Mouse (Mus musculus): ENCODE results near the gene Prpf8.

The Prpf8 gene

GRCm38 (mm10) chr11:75508162-75508561 lies 21.5 kb downstream of the Prpf8 start:
- no peak for DNase-seq

- peak; percentile 21 to 56 for DNase-seq
Observed at GRCm38 (mm10) chr11:75508904-75509303, 22.3 kb downstream of the Prpf8 start.

DNA sequence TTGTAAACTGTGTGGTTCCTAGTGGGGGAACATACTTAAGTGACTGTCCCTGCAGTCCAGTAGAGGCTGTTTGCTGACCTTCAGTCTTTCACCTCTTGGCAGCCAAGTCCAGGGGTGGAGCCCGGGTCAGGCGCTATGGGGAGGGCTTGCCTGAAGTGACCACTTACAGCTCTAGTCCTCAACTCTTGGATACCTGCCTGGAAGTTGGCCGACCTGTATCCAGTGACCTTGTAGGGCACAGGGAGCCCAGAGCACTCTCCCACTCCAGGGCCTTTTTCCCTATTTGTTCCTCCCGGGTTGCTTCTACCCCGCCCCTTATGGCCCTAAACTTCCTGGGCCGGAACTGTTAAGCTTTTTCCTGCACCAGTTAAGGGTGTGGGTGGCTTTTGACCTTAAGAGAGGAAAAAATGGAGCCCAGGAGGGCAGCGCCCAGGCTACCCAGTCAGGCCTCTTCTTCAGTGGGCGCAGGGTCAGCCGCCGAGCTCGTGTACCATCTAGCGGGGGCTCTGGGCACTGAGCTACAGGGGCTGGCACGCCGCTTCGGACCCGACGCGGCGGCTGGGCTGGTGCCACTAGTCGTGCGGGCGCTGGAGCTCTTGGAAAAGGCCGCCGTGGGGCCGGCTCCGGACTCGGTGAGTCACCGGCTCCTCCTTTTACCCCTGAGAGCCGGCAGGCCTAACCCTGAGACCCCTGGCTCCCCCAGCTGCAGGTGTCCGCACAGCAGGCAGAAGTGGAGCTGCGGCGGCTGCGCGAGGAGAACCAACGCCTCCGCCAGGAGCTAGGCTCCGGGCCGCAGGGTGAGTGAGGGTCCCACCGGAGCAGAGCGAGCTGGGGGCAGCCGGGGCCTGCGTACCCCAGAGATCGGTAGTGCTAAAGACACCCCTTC lies 23.4 kb downstream of the Prpf8 start, which contains the start of gene Rilp:
Gene Rilp, plus strand, starts transcription at position 354 of the 886 bp plus-strand sequence.
- peak; percentile 93 to 98 for DNase-seq

DNA sequence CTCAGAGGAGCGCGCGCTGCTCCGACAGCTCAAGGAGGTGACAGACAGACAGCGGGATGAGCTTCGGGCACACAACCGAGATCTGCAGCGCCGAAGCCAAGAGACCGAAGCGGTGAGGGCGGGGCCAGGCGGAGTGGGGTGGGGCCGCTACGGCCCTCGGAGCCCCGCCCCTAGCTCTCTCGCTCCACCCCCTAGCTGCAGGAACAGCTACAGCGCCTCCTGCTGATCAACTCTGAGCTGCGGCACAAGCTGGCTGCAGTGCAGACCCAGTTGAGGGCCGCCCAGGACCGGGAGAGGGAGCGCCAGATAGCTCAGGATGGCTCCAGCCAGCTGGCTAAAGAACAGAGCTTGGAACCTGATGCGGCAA lies 24.0 kb downstream of the Prpf8 start:
- peak; percentile 95 to 99 for DNase-seq

DNA sequence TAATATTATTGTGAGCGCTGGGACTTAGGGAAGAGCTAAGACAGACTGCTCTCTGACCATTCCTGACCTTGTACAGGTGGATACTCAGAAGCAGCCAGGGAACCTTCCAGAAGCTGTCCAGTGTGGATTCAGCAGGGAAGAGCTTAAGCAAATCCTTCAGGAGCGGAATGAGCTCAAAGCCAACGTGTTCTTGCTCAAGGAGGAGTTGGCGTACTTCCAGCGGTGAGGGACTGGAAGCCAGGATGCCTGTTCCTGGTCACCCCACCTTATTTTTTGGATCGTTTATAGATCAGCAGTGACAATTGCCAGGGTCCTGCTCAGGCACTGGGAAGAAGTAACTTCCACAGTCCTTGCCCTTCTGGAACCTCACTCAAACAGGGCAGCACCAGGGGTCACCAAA lies 24.6 kb downstream of the Prpf8 start:
- peak; percentile 51 to 65 for DNase-seq

- no peak for DNase-seq
Observed at GRCm38 (mm10) chr11:75512301-75513018, 25.8 kb downstream of the Prpf8 start.

DNA sequence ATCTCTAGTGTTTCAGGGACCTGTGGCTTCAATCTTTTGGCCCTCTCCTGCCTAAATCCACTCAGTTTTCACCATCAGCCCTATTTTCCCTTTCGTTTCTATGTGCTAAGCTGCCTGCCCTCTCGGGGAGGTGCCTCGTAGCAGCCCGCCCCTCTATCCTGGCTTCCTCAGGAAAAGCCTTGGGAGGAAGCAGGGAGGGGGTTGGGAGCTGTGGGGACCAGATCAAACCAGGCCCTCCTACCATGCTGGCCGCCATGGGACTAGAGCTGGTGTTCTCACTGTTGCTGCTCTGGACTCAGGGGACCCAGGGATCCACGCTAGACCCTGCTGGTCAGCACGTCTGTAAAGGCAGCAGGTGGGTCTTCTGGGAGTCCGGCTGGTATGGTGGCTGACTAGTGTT lies 26.7 kb downstream of the Prpf8 start, which contains the start of gene Scarf1:
Gene Scarf1, plus strand, starts transcription at position 205 of the 400 bp plus-strand sequence.
- peak; percentile 82 to 84 for DNase-seq

DNA sequence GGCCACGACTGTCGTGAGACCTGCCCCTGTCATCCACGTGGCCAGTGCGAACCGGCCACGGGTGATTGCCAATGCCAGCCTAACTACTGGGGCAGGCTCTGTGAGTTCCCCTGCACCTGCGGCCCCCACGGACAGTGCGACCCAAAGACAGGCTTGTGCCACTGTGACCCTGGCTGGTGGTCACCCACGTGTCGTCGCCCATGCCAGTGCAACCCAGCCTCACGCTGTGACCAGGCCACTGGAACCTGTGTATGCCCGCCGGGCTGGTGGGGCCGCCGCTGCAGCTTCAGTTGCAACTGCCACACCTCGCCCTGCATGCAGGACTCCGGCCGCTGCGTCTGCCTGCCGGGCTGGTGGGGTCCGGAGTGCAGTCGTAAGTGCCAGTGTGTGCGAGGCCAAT lies 28.6 kb downstream of the Prpf8 start:
- no peak for DNase-seq

- DNase-seq, result no peak
Observed at GRCm38 (mm10) chr11:75519834-75520633, 33.4 kb downstream of the Prpf8 start.

DNA sequence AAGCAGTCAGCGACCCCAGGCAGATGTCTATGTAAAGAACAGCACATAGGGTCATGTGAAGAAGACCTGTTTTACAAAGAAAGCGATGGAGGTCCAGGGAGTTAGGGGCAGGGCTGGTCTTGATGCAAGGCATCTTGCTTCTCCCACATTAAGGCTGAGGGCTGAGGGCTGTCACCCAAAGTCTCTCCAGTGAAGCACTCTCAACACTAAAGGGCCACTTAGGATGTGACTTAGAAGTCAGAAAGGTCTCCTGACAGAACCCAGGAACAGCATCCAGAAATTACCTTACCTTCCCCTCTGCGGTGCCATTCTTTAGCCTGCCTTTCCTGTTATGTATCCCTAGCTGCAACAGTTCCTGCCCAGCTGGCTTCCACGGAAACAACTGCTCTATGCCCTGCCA lies 35.0 kb downstream of the Prpf8 start:
- DNase-seq, result no peak

GRCm38 (mm10) chr11:75522793-75523192 lies 36.2 kb downstream of the Prpf8 start:
- DNase-seq, result no peak

DNA sequence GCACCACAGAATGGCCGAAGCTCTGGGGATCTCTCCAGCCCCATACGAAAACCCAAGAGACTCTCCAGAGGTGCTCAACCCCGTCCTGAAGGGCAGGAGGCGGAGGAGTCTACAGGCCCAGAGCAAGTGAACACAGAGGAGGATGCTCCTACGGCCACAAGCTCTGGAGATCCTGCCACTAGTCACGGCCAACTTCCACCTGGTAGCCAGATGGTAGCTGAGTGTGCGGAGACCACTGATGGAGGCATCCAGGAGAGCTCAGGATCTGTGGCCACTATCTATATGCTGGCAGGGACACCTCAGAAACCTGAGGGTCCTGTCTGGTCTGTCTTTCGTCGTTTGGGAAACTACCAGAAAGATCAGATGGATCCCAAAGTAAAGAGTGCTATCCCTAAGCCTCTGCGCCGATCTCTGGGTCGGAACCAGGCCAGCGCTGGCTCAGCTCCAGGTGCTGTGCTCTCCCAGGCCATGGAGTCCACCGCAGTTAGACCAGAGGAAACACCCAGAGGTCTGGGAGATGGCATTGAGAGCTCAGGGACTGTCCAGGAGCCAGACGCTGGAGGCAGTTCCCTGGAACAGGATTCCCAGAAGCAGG lies 39.0 kb downstream of the Prpf8 start:
- no peak for DNase-seq

DNA sequence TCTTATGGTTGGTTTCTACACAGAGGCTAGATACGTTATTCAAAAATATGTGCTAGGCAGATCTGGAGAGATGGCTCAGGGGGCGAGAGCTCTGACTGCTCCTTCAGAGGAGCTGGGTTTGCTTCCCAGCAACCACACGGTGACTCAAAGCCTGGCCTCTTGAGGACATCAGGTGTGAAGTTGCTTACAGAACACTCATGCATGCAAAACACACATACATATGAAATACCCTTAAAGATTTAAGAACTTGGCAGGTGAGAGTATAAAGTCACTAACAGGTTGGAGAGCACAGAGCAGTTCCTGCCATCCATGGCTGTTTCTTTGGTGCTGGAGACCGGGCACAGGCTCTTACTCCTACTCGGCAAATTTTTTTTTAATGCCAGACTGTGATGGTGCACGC lies 40.3 kb downstream of the Prpf8 start:
- DNase-seq, result peak in 1 of 2 experiments; percentile 3

GRCm38 (mm10) chr11:75529771-75530170 lies 43.2 kb downstream of the Prpf8 start:
- DNase-seq, result no peak

- peak; percentile 93 to 100 for DNase-seq
Observed at GRCm38 (mm10) chr11:75530325-75530724, 43.7 kb downstream of the Prpf8 start.

- peak in 1 of 2 experiments; percentile 55 for DNase-seq
Observed at GRCm38 (mm10) chr11:75530845-75531373, 44.3 kb downstream of the Prpf8 start.

DNA sequence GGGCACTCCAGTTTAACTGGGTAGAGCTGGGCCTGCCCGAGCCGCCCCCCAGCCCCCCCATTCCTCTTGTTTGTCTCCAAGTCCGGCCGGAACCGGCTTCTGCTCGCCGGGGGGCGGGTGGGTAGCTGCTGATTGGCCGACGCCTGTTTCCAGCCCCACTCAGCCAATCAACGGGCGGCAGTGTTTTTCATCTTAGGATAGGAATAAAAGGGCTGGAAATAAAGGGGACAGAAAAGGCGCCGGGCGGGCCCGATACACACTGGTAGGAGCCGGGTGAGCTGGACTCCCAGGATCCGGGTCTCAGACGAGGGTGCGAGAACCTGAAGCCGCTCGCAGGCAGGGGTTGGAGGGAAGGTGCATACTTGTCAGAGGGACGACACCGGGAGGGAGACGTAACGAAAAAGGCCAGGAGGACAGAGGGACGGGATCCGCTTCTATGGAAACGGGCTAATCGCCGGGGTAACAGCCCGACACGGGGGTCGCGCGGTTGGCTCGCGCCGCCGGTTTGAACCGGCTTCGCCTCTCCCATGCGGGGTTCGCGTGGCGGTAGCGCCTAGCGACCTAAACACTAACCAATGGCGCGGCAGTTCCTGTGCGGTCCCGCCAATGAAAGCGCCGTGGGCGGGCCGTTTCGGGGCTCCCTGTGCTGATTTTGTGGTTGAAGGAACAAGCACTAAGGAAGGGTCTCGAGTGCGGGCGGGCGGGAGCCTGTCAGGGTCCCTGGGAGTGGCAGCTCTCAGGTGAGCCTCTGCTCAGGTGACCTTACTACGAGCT lies 45.0 kb downstream of the Prpf8 start, which contains the start of gene Slc43a2:
Gene Slc43a2, plus strand, starts transcription at position 226 of the 774 bp plus-strand sequence.
- DNase-seq, result peak; percentile 98 to 99

GRCm38 (mm10) chr11:75532340-75533277 lies 46.0 kb downstream of the Prpf8 start:
- peak in 1 of 2 experiments; percentile 60 for DNase-seq

- DNase-seq, result no peak
Observed at GRCm38 (mm10) chr11:75533314-75534015, 46.8 kb downstream of the Prpf8 start.

Data from kidney, postnatal 36 days (tissue).